Mouse (Mus musculus): Measurements from ENCODE around the gene Tprn. TPM values are rescaled to one million over a fixed set of nuclear protein-coding genes. Genes with fewer than 3 reads are reported as not detected.

Gene Tprn
- polyA plus RNA-seq, 1 experiment = 10.2 TPM

- Histone ChIP-seq H3K4me3 (ENCODE audit: insufficient read depth, low read length) (peak overlapping the region; percentile 81), H3K4me1 (ENCODE audit: control insufficient read depth, insufficient read depth, low read length) (peaks cover 10% of the 10 kb centered on the region), H3K27ac (ENCODE audit: insufficient read depth, low read depth, low read length) (no peak overlapping the region)
- TF ChIP-seq POLR2A (IDR thresholded peaks at IDR 0.05; ENCODE audit: borderline replicate concordance, low read depth, low read length) = no peak
Observed at GRCm38 (mm10) chr2:25273010-25273409, 10.6 kb downstream of the Tprn start.

- Histone ChIP-seq H3K27ac (ENCODE audit: insufficient read depth, low read depth, low read length) (no peak overlapping the region), H3K4me3 (ENCODE audit: insufficient read depth, low read length) (no peak overlapping the region), H3K4me1 (ENCODE audit: control insufficient read depth, insufficient read depth, low read length) (no peaks in the 10 kb centered on the region)
- TF ChIP-seq CTCF (IDR thresholded peaks at IDR 0.05; ENCODE audit: low read depth, low read length) (peak; percentile 68), POLR2A (IDR thresholded peaks at IDR 0.05; ENCODE audit: borderline replicate concordance, low read depth, low read length) (no peak)
Observed at GRCm38 (mm10) chr2:25278928-25279882, 16.8 kb downstream of the Tprn start.

GRCm38 (mm10) chr2:25285551-25285950, 23.1 kb downstream of the Tprn start:
- H3K4me3 ChIP-seq (ENCODE audit: insufficient read depth, low read length) = no peak overlapping the region
- TF ChIP-seq CTCF (IDR thresholded peaks at IDR 0.05; ENCODE audit: low read depth, low read length) = no peak
- TF ChIP-seq POLR2A (IDR thresholded peaks at IDR 0.05; ENCODE audit: borderline replicate concordance, low read depth, low read length) = no peak
- H3K4me1 ChIP-seq (ENCODE audit: control insufficient read depth, insufficient read depth, low read length) = no peaks in the 10 kb centered on the region
- H3K27ac ChIP-seq (ENCODE audit: insufficient read depth, low read depth, low read length) = no peak overlapping the region

- no peak for TF ChIP-seq CTCF (IDR thresholded peaks at IDR 0.05; ENCODE audit: low read depth, low read length)
- TF ChIP-seq POLR2A (IDR thresholded peaks at IDR 0.05; ENCODE audit: borderline replicate concordance, low read depth, low read length) = no peak
- Histone ChIP-seq H3K4me1 (ENCODE audit: control insufficient read depth, insufficient read depth, low read length) (no peaks in the 10 kb centered on the region), H3K4me3 (ENCODE audit: insufficient read depth, low read length) (no peak overlapping the region), H3K27ac (ENCODE audit: insufficient read depth, low read depth, low read length) (no peak overlapping the region)
Observed at GRCm38 (mm10) chr2:25286314-25286713, 23.9 kb downstream of the Tprn start.

- no peak overlapping the region for H3K4me3 ChIP-seq (ENCODE audit: insufficient read depth, low read length)
- no peak for TF ChIP-seq POLR2A (IDR thresholded peaks at IDR 0.05; ENCODE audit: borderline replicate concordance, low read depth, low read length)
- no peaks in the 10 kb centered on the region for H3K4me1 ChIP-seq (ENCODE audit: control insufficient read depth, insufficient read depth, low read length)
- H3K27ac ChIP-seq (ENCODE audit: insufficient read depth, low read depth, low read length) = no peak overlapping the region
Observed at GRCm38 (mm10) chr2:25286837-25287636, 24.6 kb downstream of the Tprn start.

GRCm38 (mm10) chr2:25287927-25288649, 25.7 kb downstream of the Tprn start, which contains the start of gene Tmem210:
Gene Tmem210, plus strand, starts transcription at chr2:25288145.
- no peak within 1 kb of the TSS for H3K4me3 ChIP-seq (ENCODE audit: insufficient read depth, low read length)
- TF ChIP-seq CTCF (IDR thresholded peaks at IDR 0.05; ENCODE audit: low read depth, low read length) (no peak), POLR2A (IDR thresholded peaks at IDR 0.05; ENCODE audit: borderline replicate concordance, low read depth, low read length) (no peak)

GRCm38 (mm10) chr2:25288734-25289345, 26.4 kb downstream of the Tprn start:
- no peak overlapping the region for H3K4me3 ChIP-seq (ENCODE audit: insufficient read depth, low read length)
- H3K27ac ChIP-seq (ENCODE audit: insufficient read depth, low read depth, low read length) = no peak overlapping the region
- H3K4me1 ChIP-seq (ENCODE audit: control insufficient read depth, insufficient read depth, low read length) = no peaks in the 10 kb centered on the region
- TF ChIP-seq POLR2A (IDR thresholded peaks at IDR 0.05; ENCODE audit: borderline replicate concordance, low read depth, low read length) = no peak
- no peak for TF ChIP-seq CTCF (IDR thresholded peaks at IDR 0.05; ENCODE audit: low read depth, low read length)

More at GRCm38 (mm10) chr2:25287927-25288649, 25.7 kb downstream of the Tprn start, which contains the start of gene Tmem210:
- H3K4me1 ChIP-seq (ENCODE audit: control insufficient read depth, insufficient read depth, low read length) = no peaks in the 10 kb centered on the region
- H3K27ac ChIP-seq (ENCODE audit: insufficient read depth, low read depth, low read length) = no peak within 1 kb of the TSS

- no peak within 1 kb of the TSS for H3K4me3 ChIP-seq (ENCODE audit: insufficient read depth, low read length)
- no peaks in the 10 kb centered on the region for H3K4me1 ChIP-seq (ENCODE audit: control insufficient read depth, insufficient read depth, low read length)
- no peak within 1 kb of the TSS for H3K27ac ChIP-seq (ENCODE audit: insufficient read depth, low read depth, low read length)
- TF ChIP-seq POLR2A (IDR thresholded peaks at IDR 0.05; ENCODE audit: borderline replicate concordance, low read depth, low read length) (no peak), CTCF (IDR thresholded peaks at IDR 0.05; ENCODE audit: low read depth, low read length) (no peak)
Observed at GRCm38 (mm10) chr2:25289651-25290050, 27.2 kb downstream of the Tprn start, which contains the start of gene Lrrc26. Gene Lrrc26, plus strand, starts transcription at chr2:25289915.
